Mouse (Mus musculus): ENCODE data around the gene Ptbp1. TPM values are rescaled to one million over a fixed set of nuclear protein-coding genes. Genes with fewer than 3 reads are reported as not detected.

Ptbp1 gene
- polyA plus RNA-seq, 1 experiment from 2014 or later, result 307 TPM

- 84% methylated on average over 23 of the region's 23 CpGs for WGBS
- H3K4me2 ChIP-seq (replicated peaks), result no peak overlapping the region
Observed at GRCm38 (mm10) chr10:79862049-79862788, 8.0 kb downstream of the Ptbp1 start.

GRCm38 (mm10) chr10:79862925-79863324 lies 8.7 kb downstream of the Ptbp1 start:
- no peak overlapping the region for H3K4me2 ChIP-seq (replicated peaks)
- WGBS, result 61% methylated on average over 10 of the region's 10 CpGs
- H3K9me3 ChIP-seq, result no peaks in the 10 kb centered on the region
- no peak overlapping the region for H3K9ac ChIP-seq
- peaks cover 55% of the 10 kb centered on the region for H3K36me3 ChIP-seq
- peaks cover 43% of the 10 kb centered on the region for H3K4me1 ChIP-seq (replicated peaks)
- no peak for ATAC-seq
- no peaks in the 10 kb centered on the region for H3K27me3 ChIP-seq (replicated peaks)
- H3K27ac ChIP-seq, result no peak overlapping the region
- H3K4me3 ChIP-seq (replicated peaks), result no peak overlapping the region

More at GRCm38 (mm10) chr10:79862049-79862788, 8.0 kb downstream of the Ptbp1 start:
- Histone ChIP-seq H3K4me1 (replicated peaks) (peaks cover 50% of the 10 kb centered on the region), H3K27ac (peak overlapping the region; percentile 6; the same call in 1 of the 2 replicates), H3K27me3 (replicated peaks) (no peaks in the 10 kb centered on the region), H3K36me3 (peaks cover 55% of the 10 kb centered on the region), H3K4me3 (replicated peaks) (no peak overlapping the region), H3K9me3 (no peaks in the 10 kb centered on the region), H3K9ac (no peak overlapping the region)
- ATAC-seq, result no peak

GRCm38 (mm10) chr10:79864351-79865188 lies 10.3 kb downstream of the Ptbp1 start:
- Histone ChIP-seq H3K9ac (no peak overlapping the region), H3K27me3 (replicated peaks) (no peaks in the 10 kb centered on the region), H3K27ac (peak overlapping the region; percentile 25), H3K9me3 (no peaks in the 10 kb centered on the region), H3K4me3 (replicated peaks) (no peak overlapping the region), H3K36me3 (peaks cover 45% of the 10 kb centered on the region), H3K4me2 (replicated peaks) (no peak overlapping the region), H3K4me1 (replicated peaks) (peaks cover 29% of the 10 kb centered on the region)
- 45% methylated on average over 9 of the region's 10 CpGs for WGBS
- peak; percentile 38 for ATAC-seq

- peaks cover 39% of the 10 kb centered on the region for H3K36me3 ChIP-seq
- 58% methylated on average over 12 of the region's 12 CpGs for WGBS
- no peak; the same call in 1 of the 2 replicates for ATAC-seq
- no peaks in the 10 kb centered on the region for H3K27me3 ChIP-seq (replicated peaks)
- no peak overlapping the region for H3K4me3 ChIP-seq (replicated peaks)
- no peak overlapping the region for H3K4me2 ChIP-seq (replicated peaks)
- peak overlapping the region; percentile 25 for H3K27ac ChIP-seq
- H3K9ac ChIP-seq, result no peak overlapping the region
- no peaks in the 10 kb centered on the region for H3K9me3 ChIP-seq
- peaks cover 22% of the 10 kb centered on the region for H3K4me1 ChIP-seq (replicated peaks)
Observed at GRCm38 (mm10) chr10:79865189-79865601, 11.0 kb downstream of the Ptbp1 start.

- Histone ChIP-seq H3K4me2 (replicated peaks) (no peak overlapping the region), H3K9ac (no peak overlapping the region), H3K4me1 (replicated peaks) (peaks cover 19% of the 10 kb centered on the region), H3K4me3 (replicated peaks) (no peak overlapping the region), H3K27ac (peak overlapping the region; percentile 25), H3K9me3 (no peaks in the 10 kb centered on the region), H3K36me3 (peaks cover 33% of the 10 kb centered on the region), H3K27me3 (replicated peaks) (no peaks in the 10 kb centered on the region)
- ATAC-seq, result no peak
- 68% methylated on average over 19 of the region's 19 CpGs for WGBS
Observed at GRCm38 (mm10) chr10:79865801-79866295, 11.6 kb downstream of the Ptbp1 start.

- WGBS, result 77% methylated on average over 11 of the region's 11 CpGs
- Histone ChIP-seq H3K9ac (no peak overlapping the region), H3K9me3 (no peaks in the 10 kb centered on the region), H3K27ac (no peak overlapping the region), H3K4me1 (replicated peaks) (peaks cover 13% of the 10 kb centered on the region; the same call in 1 of the 2 replicates), H3K4me3 (replicated peaks) (no peak overlapping the region), H3K36me3 (peaks cover 25% of the 10 kb centered on the region), H3K27me3 (replicated peaks) (no peaks in the 10 kb centered on the region), H3K4me2 (replicated peaks) (no peak overlapping the region)
- ATAC-seq, result no peak
Observed at GRCm38 (mm10) chr10:79866601-79867000, 12.4 kb downstream of the Ptbp1 start.

GRCm38 (mm10) chr10:79871845-79872244 lies 17.6 kb downstream of the Ptbp1 start:
- Histone ChIP-seq H3K4me1 (replicated peaks) (peaks cover 22% of the 10 kb centered on the region), H3K4me3 (replicated peaks) (no peak overlapping the region), H3K9me3 (no peaks in the 10 kb centered on the region), H3K4me2 (replicated peaks) (no peak overlapping the region), H3K9ac (no peak overlapping the region), H3K27me3 (replicated peaks) (no peaks in the 10 kb centered on the region), H3K27ac (no peak overlapping the region), H3K36me3 (no peaks in the 10 kb centered on the region)
- 93% methylated on average over 8 of the region's 8 CpGs for WGBS
- no peak for ATAC-seq

GRCm38 (mm10) chr10:79872862-79873261 lies 18.6 kb downstream of the Ptbp1 start:
- peak overlapping the region; percentile 98 for H3K4me2 ChIP-seq (replicated peaks)
- H3K27ac ChIP-seq, result no peak overlapping the region

GRCm38 (mm10) chr10:79873313-79873712 lies 19.1 kb downstream of the Ptbp1 start:
- ATAC-seq, result no peak
- WGBS, result 23% methylated on average over 6 of the region's 6 CpGs
- peak overlapping the region; percentile 77 for H3K9ac ChIP-seq
- H3K36me3 ChIP-seq, result no peaks in the 10 kb centered on the region
- peaks cover 27% of the 10 kb centered on the region for H3K4me1 ChIP-seq (replicated peaks)
- no peak overlapping the region for H3K27ac ChIP-seq
- H3K4me2 ChIP-seq (replicated peaks), result peak overlapping the region; percentile 98
- peak overlapping the region; percentile 66 for H3K4me3 ChIP-seq (replicated peaks)
- H3K9me3 ChIP-seq, result no peaks in the 10 kb centered on the region
- H3K27me3 ChIP-seq (replicated peaks), result no peaks in the 10 kb centered on the region

More at GRCm38 (mm10) chr10:79872862-79873261, 18.6 kb downstream of the Ptbp1 start:
- H3K4me3 ChIP-seq (replicated peaks), result no peak overlapping the region
- no peaks in the 10 kb centered on the region for H3K27me3 ChIP-seq (replicated peaks)
- no peak for ATAC-seq
- H3K9ac ChIP-seq, result no peak overlapping the region
- no peaks in the 10 kb centered on the region for H3K36me3 ChIP-seq
- peaks cover 27% of the 10 kb centered on the region for H3K4me1 ChIP-seq (replicated peaks)
- H3K9me3 ChIP-seq, result no peaks in the 10 kb centered on the region
- 48% methylated on average over 3 of the region's 3 CpGs for WGBS

- peak overlapping the region; percentile 77 for H3K9ac ChIP-seq
- 1% methylated on average over 26 of the region's 26 CpGs for WGBS
- peak overlapping the region; percentile 66 for H3K4me3 ChIP-seq (replicated peaks)
- H3K9me3 ChIP-seq, result no peaks in the 10 kb centered on the region
- no peaks in the 10 kb centered on the region for H3K27me3 ChIP-seq (replicated peaks)
- peak overlapping the region; percentile 71; the same call in 1 of the 2 replicates for H3K27ac ChIP-seq
- H3K4me1 ChIP-seq (replicated peaks), result peaks cover 27% of the 10 kb centered on the region
- peak overlapping the region; percentile 98 for H3K4me2 ChIP-seq (replicated peaks)
- ATAC-seq, result no peak; the same call in none of the 2 replicates
- H3K36me3 ChIP-seq, result no peaks in the 10 kb centered on the region
Observed at GRCm38 (mm10) chr10:79873715-79874289, 19.6 kb downstream of the Ptbp1 start.

- peak; percentile 84 for ATAC-seq
- Histone ChIP-seq H3K27ac (peak within 1 kb of the TSS; percentile 71; the same call in 1 of the 2 replicates), H3K4me3 (replicated peaks) (peak within 1 kb of the TSS; percentile 66), H3K4me2 (replicated peaks) (peak within 1 kb of the TSS; percentile 98), H3K4me1 (replicated peaks) (peaks cover 28% of the 10 kb centered on the region), H3K36me3 (no peaks in the 10 kb centered on the region), H3K9ac (peak within 1 kb of the TSS; percentile 77), H3K9me3 (no peaks in the 10 kb centered on the region), H3K27me3 (replicated peaks) (no peaks in the 10 kb centered on the region)
- under 1% methylated on average over 55 of the region's 57 CpGs for WGBS
Observed at GRCm38 (mm10) chr10:79874290-79874862, 20.1 kb downstream of the Ptbp1 start, which contains the start of the genes Prtn3 and Plppr3. Gene Prtn3, plus strand, starts transcription at chr10:79874476. Gene Plppr3, minus strand, starts transcription at chr10:79874634.
